Mouse (Mus musculus): ENCODE data around the gene Uhmk1. TPM values are rescaled to one million over a fixed set of nuclear protein-coding genes. Genes with fewer than 3 reads are reported as not detected.

Gene Uhmk1
- total and polyA plus RNA-seq, 2 experiments from 2014 or later: 2.6 to 10.4 TPM

GRCm38 (mm10) chr1:170153986-170154385, 61.2 kb downstream of the Uhmk1 start:
- H3K27me3 ChIP-seq (ENCODE audit: control insufficient read depth, insufficient read depth, low read length): no peaks in the 10 kb centered on the region
- H3K36me3 ChIP-seq (replicated peaks; ENCODE audit: control insufficient read depth, insufficient read depth, low read length): peaks cover 49% of the 10 kb centered on the region
- no peaks in the 10 kb centered on the region for H3K9me3 ChIP-seq (replicated peaks; ENCODE audit: control insufficient read depth, low read length)
- no peak overlapping the region for H3K9ac ChIP-seq (replicated peaks; ENCODE audit: low read depth, low read length)
- no peak overlapping the region for H3K27ac ChIP-seq (ENCODE audit: low read depth)
- ATAC-seq (ENCODE audit: insufficient read depth, low read depth) (no peak), DNase-seq (ENCODE audit: low spot score) (no peak)
- no peak overlapping the region for H3K4me2 ChIP-seq (ENCODE audit: low read depth, low read length)
- H3K4me3 ChIP-seq (ENCODE audit: low read depth, low read length): no peak overlapping the region
- no peak for TF ChIP-seq CTCF (IDR thresholded peaks at IDR 0.05; ENCODE audit: low read depth)
- TF ChIP-seq EP300 (IDR thresholded peaks at IDR 0.05; ENCODE audit: low read depth): no peak
- WGBS: 87% methylated on average over 8 of the region's 8 CpGs
- H3K4me1 ChIP-seq (ENCODE audit: control insufficient read depth, insufficient read depth): no peaks in the 10 kb centered on the region

GRCm38 (mm10) chr1:170152552-170152951, 62.6 kb downstream of the Uhmk1 start:
- H3K4me3 ChIP-seq (ENCODE audit: low read depth, low read length): no peak overlapping the region
- TF ChIP-seq EP300 (IDR thresholded peaks at IDR 0.05; ENCODE audit: low read depth) (no peak), CTCF (IDR thresholded peaks at IDR 0.05; ENCODE audit: low read depth) (no peak)
- ATAC-seq (ENCODE audit: insufficient read depth, low read depth): no peak
- H3K27me3 ChIP-seq (ENCODE audit: control insufficient read depth, insufficient read depth, low read length): no peaks in the 10 kb centered on the region
- no peak overlapping the region for H3K9ac ChIP-seq (replicated peaks; ENCODE audit: low read depth, low read length)
- no peak overlapping the region for H3K4me2 ChIP-seq (ENCODE audit: low read depth, low read length)
- peaks cover 6% of the 10 kb centered on the region; the same call in 1 of the 2 replicates for H3K4me1 ChIP-seq (ENCODE audit: control insufficient read depth, insufficient read depth)
- H3K9me3 ChIP-seq (replicated peaks; ENCODE audit: control insufficient read depth, low read length): no peaks in the 10 kb centered on the region
- 88% methylated on average over 2 of the region's 2 CpGs for WGBS
- no peak for DNase-seq (ENCODE audit: low spot score)
- H3K27ac ChIP-seq (ENCODE audit: low read depth): no peak overlapping the region
- peaks cover 37% of the 10 kb centered on the region for H3K36me3 ChIP-seq (replicated peaks; ENCODE audit: control insufficient read depth, insufficient read depth, low read length)

- no peak overlapping the region for H3K27ac ChIP-seq (ENCODE audit: low read depth)
- H3K4me1 ChIP-seq (ENCODE audit: control insufficient read depth, insufficient read depth): peaks cover 6% of the 10 kb centered on the region; the same call in 1 of the 2 replicates
- DNase-seq (ENCODE audit: low spot score) (peak; percentile 4), ATAC-seq (ENCODE audit: insufficient read depth, low read depth) (no peak)
- H3K36me3 ChIP-seq (replicated peaks; ENCODE audit: control insufficient read depth, insufficient read depth, low read length): peaks cover 32% of the 10 kb centered on the region
- no peaks in the 10 kb centered on the region for H3K9me3 ChIP-seq (replicated peaks; ENCODE audit: control insufficient read depth, low read length)
- H3K9ac ChIP-seq (replicated peaks; ENCODE audit: low read depth, low read length): no peak overlapping the region
- TF ChIP-seq EP300 (IDR thresholded peaks at IDR 0.05; ENCODE audit: low read depth): no peak
- TF ChIP-seq CTCF (IDR thresholded peaks at IDR 0.05; ENCODE audit: low read depth): no peak
- 89% methylated on average over 6 of the region's 6 CpGs for WGBS
- no peak overlapping the region for H3K4me2 ChIP-seq (ENCODE audit: low read depth, low read length)
- H3K27me3 ChIP-seq (ENCODE audit: control insufficient read depth, insufficient read depth, low read length): no peaks in the 10 kb centered on the region
- no peak overlapping the region for H3K4me3 ChIP-seq (ENCODE audit: low read depth, low read length)
These were observed 64.3 kb downstream of the Uhmk1 start for GRCm38 (mm10) chr1:170150870-170151269.

GRCm38 (mm10) chr1:170149756-170150155, 65.4 kb downstream of the Uhmk1 start:
- Histone ChIP-seq H3K4me3 (ENCODE audit: low read depth, low read length) (no peak overlapping the region), H3K9me3 (replicated peaks; ENCODE audit: control insufficient read depth, low read length) (no peaks in the 10 kb centered on the region), H3K4me1 (ENCODE audit: control insufficient read depth, insufficient read depth) (peaks cover 6% of the 10 kb centered on the region; the same call in 1 of the 2 replicates), H3K4me2 (ENCODE audit: low read depth, low read length) (no peak overlapping the region), H3K36me3 (replicated peaks; ENCODE audit: control insufficient read depth, insufficient read depth, low read length) (peaks cover 27% of the 10 kb centered on the region), H3K9ac (replicated peaks; ENCODE audit: low read depth, low read length) (no peak overlapping the region), H3K27me3 (ENCODE audit: control insufficient read depth, insufficient read depth, low read length) (no peaks in the 10 kb centered on the region), H3K27ac (ENCODE audit: low read depth) (no peak overlapping the region)
- ATAC-seq (ENCODE audit: insufficient read depth, low read depth) (no peak), DNase-seq (ENCODE audit: low spot score) (no peak)
- WGBS: 86% methylated on average over 4 of the region's 4 CpGs
- no peak for TF ChIP-seq EP300 (IDR thresholded peaks at IDR 0.05; ENCODE audit: low read depth)
- TF ChIP-seq CTCF (IDR thresholded peaks at IDR 0.05; ENCODE audit: low read depth): no peak

GRCm38 (mm10) chr1:170148536-170148935, 66.7 kb downstream of the Uhmk1 start:
- H3K36me3 ChIP-seq (replicated peaks; ENCODE audit: control insufficient read depth, insufficient read depth, low read length): peaks cover 33% of the 10 kb centered on the region
- ATAC-seq (ENCODE audit: insufficient read depth, low read depth) (no peak), DNase-seq (ENCODE audit: low spot score) (peak; percentile 4)

More at GRCm38 (mm10) chr1:170148536-170148935, 66.7 kb downstream of the Uhmk1 start:
- Histone ChIP-seq H3K27ac (ENCODE audit: low read depth) (no peak overlapping the region), H3K4me2 (ENCODE audit: low read depth, low read length) (no peak overlapping the region), H3K4me1 (ENCODE audit: control insufficient read depth, insufficient read depth) (peaks cover 6% of the 10 kb centered on the region; the same call in 1 of the 2 replicates), H3K9ac (replicated peaks; ENCODE audit: low read depth, low read length) (no peak overlapping the region), H3K9me3 (replicated peaks; ENCODE audit: control insufficient read depth, low read length) (no peaks in the 10 kb centered on the region), H3K27me3 (ENCODE audit: control insufficient read depth, insufficient read depth, low read length) (no peaks in the 10 kb centered on the region), H3K4me3 (ENCODE audit: low read depth, low read length) (no peak overlapping the region)
- 50% methylated on average over 6 of the region's 6 CpGs for WGBS
- TF ChIP-seq EP300 (IDR thresholded peaks at IDR 0.05; ENCODE audit: low read depth) (no peak), CTCF (IDR thresholded peaks at IDR 0.05; ENCODE audit: low read depth) (no peak)
